Mouse (Mus musculus) liver, embryonic 15.5 days (tissue): ENCODE results near the gene Srsf10. TPM values are rescaled to one million over a fixed set of nuclear protein-coding genes. Genes with fewer than 3 reads are reported as not detected.

Experiments used
- ATAC-seq: fragments of 200-750 bp; cut with Nextera tagmentation; 2 replicates; pipeline ENCODE4 v1.8.0; 2017; ENCODE audit warnings: moderate number of reproducible peaks, mild to moderate bottlenecking, moderate library complexity; ENCODE audit not compliant: insufficient read depth
- H3K27ac ChIP-seq: fragments of 300-500 bp; sonication (generic); replicated peaks from 2 replicates; pipeline ENCODE4 v1.5.1; 2015; ENCODE audit warnings: mild to moderate bottlenecking, inconsistent platforms
- H3K27me3 ChIP-seq: fragments of 300-500 bp; sonication (generic); 2 replicates; pipeline ENCODE4 v1.6.1; 2015; ENCODE audit warnings: mild to moderate bottlenecking, inconsistent platforms
- H3K36me3 ChIP-seq: fragments of 300-500 bp; sonication (generic); replicated peaks from 2 replicates; pipeline ENCODE4 v1.6.1; 2015; ENCODE audit warnings: moderate library complexity, mild to moderate bottlenecking, inconsistent platforms
- H3K4me1 ChIP-seq: fragments of 300-500 bp; sonication (generic); replicated peaks from 2 replicates; pipeline ENCODE4 v1.6.1; 2015; ENCODE audit warnings: inconsistent platforms
- H3K4me2 ChIP-seq: fragments of 300-500 bp; sonication (generic); 2 replicates; pipeline ENCODE4 v1.6.1; 2015; ENCODE audit warnings: moderate library complexity, mild to moderate bottlenecking, inconsistent platforms
- H3K4me3 ChIP-seq: fragments of 300-500 bp; sonication (generic); replicated peaks from 2 replicates; pipeline ENCODE4 v1.5.1; 2015; ENCODE audit warnings: mild to moderate bottlenecking, inconsistent platforms
- H3K9ac ChIP-seq: fragments of 300-500 bp; sonication (generic); 2 replicates; pipeline ENCODE4 v1.6.1; 2015; ENCODE audit warnings: moderate library complexity, mild to moderate bottlenecking, inconsistent platforms
- H3K9me3 ChIP-seq: fragments of 300-500 bp; sonication (generic); replicated peaks from 2 replicates; pipeline ENCODE4 v1.6.1; 2016; ENCODE audit warnings: inconsistent platforms
- WGBS: fragments of 180-500 bp; shearing (Covaris S2); methylation state at CpG from one replicate; pipeline ENCODE4 v1.1.7; 2015; ENCODE audit warnings: mixed read lengths; ENCODE audit not compliant: insufficient replicate concordance; 5-methylcytosine and 5-hydroxymethylcytosine counted together
- polyA plus RNA-seq: library from polyadenylated mRNA; unstranded; fragments of >200 nt; fragmentation: Nextera tagmentation; extraction: Ambion mirVana; gene quantifications from 2 replicates; pipeline ENCODE4 v1.2.1, GENCODE M21; 2015

The Srsf10 gene
- polyA plus RNA-seq, 1 experiment from 2014 or later, result 90.0 TPM

DNA sequence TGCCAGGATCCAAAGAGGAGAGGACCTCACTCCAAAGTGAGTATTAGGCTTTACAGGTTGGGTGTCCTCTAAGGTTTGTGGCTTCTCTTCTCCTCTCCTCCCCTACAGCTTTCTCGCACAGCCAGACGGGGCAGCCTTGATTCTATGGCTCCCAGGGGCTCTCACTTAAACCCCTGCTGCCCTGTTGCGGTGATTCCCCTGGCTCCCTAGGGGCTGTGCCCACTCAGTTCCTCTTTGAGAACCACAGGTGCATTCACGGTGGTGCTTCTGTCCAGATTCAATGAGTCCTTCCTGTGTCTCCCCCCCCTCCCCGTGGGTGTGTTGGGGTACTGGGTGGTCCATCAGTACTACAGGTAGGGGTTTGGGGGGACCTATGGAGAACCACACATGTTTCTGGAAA lies 44.5 kb downstream of the Srsf10 start:
- H3K4me3 ChIP-seq, result no peak overlapping the region
- no peaks in the 10 kb centered on the region for H3K36me3 ChIP-seq
- ATAC-seq, result no peak
- H3K9me3 ChIP-seq, result no peaks in the 10 kb centered on the region
- H3K4me2 ChIP-seq, result no peak overlapping the region
- H3K9ac ChIP-seq, result no peak overlapping the region
- peaks cover 49% of the 10 kb centered on the region for H3K4me1 ChIP-seq
- H3K27me3 ChIP-seq, result no peaks in the 10 kb centered on the region
- 69% methylated on average over 5 of the region's 5 CpGs for WGBS
- no peak overlapping the region for H3K27ac ChIP-seq

DNA sequence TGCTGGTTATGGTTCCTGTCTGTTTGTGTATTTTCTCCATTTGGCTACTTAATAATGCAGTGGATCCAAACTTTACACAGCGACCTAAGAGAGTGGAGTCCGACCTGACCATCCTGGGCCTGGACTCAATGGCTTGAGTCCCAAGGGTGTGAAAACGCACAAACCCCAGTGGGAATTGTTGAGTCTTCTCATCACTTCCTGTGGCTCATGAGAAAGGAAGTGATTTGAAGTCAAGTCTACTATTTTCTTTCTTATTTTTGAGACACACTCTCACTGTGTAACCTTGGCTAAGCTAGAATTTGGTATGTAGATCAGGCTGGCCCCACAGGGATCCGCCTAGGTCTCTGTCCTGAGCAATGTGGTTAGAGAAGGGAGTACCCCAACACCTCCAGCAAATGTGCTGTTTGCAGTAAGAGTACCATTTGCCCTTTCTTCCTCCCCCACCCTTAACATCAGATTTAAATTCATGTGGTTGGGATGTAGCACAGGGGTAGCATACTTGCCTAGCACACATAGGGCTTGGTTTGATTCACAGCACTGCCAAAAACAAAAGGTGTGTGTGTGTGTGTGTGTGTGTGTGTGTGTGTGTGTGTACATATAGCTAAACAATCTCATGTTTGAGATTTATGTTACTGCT lies 47.2 kb downstream of the Srsf10 start:
- H3K36me3 ChIP-seq, result no peaks in the 10 kb centered on the region
- no peaks in the 10 kb centered on the region for H3K9me3 ChIP-seq
- H3K27ac ChIP-seq, result no peak overlapping the region
- 78% methylated on average over 4 of the region's 4 CpGs for WGBS
- H3K9ac ChIP-seq, result no peak overlapping the region
- H3K4me1 ChIP-seq, result peaks cover 33% of the 10 kb centered on the region
- ATAC-seq, result no peak
- H3K4me3 ChIP-seq, result no peak overlapping the region
- H3K27me3 ChIP-seq, result no peaks in the 10 kb centered on the region
- no peak overlapping the region for H3K4me2 ChIP-seq

DNA sequence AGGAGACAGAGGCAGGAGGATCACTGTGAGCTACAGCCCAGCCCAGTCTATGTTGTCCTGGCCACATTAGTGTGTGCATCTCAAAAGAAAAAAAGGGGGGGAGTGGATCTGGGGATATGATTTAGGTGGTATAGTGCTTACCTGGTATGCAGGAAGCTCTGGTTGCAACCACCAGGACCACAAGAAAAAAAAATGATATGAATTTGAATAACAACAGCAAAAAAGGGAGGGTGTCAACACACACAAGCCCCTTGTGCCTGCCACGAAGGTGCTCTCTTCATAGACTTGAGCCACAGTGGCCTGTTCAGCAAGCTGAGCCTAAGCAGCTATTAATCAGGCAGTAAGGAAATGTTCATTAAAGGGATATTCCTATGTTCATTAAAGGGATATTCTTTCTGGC lies 49.3 kb downstream of the Srsf10 start:
- Histone ChIP-seq H3K9me3 (no peaks in the 10 kb centered on the region), H3K4me2 (no peak overlapping the region), H3K27me3 (no peaks in the 10 kb centered on the region), H3K36me3 (no peaks in the 10 kb centered on the region), H3K4me3 (no peak overlapping the region), H3K4me1 (peaks cover 20% of the 10 kb centered on the region), H3K9ac (no peak overlapping the region), H3K27ac (no peak overlapping the region)
- WGBS, result 44% methylated on average over 1 of the region's 1 CpGs
- ATAC-seq, result no peak

DNA sequence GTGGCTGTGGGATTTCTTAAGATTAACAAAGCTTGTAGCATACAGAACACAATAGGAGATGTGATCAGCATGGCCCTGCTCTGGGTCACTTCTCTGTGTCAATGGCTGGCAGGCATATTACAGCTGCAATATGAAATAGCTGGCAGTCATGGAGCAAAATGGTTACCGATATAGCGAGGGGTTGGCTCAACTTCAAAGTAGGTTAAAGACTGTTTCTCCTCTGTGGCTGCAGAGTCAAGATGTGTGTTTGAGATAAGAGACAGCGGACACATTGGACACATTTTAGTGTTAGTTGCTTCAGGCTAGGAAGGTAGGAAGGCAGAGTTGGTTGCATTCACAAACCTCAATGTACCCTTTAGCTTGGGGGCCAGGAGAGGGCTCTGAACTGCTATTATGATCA lies 51.1 kb downstream of the Srsf10 start:
- ATAC-seq, result peak; percentile 37; the same call in 1 of the 2 replicates

DNA sequence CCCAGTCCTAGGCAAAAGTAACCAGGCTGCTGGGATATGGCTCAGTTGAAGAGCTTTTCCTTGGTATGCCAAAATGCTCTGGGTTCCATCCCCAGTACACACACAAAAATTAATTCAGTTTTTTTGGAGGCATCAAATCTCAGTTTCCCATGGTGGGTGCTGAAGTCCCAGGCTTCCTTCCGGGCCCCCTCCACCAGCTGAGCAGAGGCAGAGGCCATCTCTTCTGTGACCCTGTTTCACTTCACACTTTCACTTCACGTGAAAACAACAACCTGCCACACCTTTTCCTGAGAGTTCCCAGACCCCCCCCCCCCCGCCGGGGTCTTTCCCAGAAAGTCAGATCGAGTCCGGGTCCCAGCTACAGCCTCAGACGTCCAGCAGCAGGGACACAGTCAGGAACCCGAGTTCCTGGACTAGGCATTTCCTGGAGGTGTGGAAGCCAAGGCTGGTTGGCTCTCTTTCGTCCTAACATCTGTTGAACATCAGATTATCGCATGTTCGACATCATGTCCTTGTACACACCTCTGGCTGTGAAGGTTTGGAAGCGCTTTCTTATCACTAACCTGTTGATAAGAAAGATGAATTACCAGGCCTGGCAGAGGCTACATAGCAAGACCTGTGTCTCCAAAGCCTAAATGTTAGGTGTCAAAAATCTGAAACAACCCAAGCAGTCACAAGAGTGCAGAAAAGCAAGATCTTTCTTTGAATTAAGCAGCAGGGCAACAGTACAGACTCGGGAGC lies 53.9 kb downstream of the Srsf10 start:
- WGBS, result 35% methylated on average over 13 of the region's 13 CpGs
- no peak overlapping the region for H3K27ac ChIP-seq
- H3K9me3 ChIP-seq, result no peaks in the 10 kb centered on the region
- no peak overlapping the region for H3K4me3 ChIP-seq
- peaks cover 43% of the 10 kb centered on the region for H3K4me1 ChIP-seq
- no peak overlapping the region for H3K4me2 ChIP-seq
- H3K9ac ChIP-seq, result no peak overlapping the region
- ATAC-seq, result no peak
- H3K36me3 ChIP-seq, result no peaks in the 10 kb centered on the region
- H3K27me3 ChIP-seq, result no peaks in the 10 kb centered on the region

More for the DNA sequence above, 51.1 kb downstream of the Srsf10 start:
- H3K27ac ChIP-seq, result peak overlapping the region; percentile 45
- peak overlapping the region; percentile 28; the same call in 1 of the 2 replicates for H3K4me2 ChIP-seq
- H3K4me3 ChIP-seq, result no peak overlapping the region
- H3K9ac ChIP-seq, result no peak overlapping the region
- no peaks in the 10 kb centered on the region for H3K27me3 ChIP-seq
- WGBS, result 11% methylated on average over 3 of the region's 3 CpGs
- peaks cover 25% of the 10 kb centered on the region for H3K4me1 ChIP-seq
- H3K9me3 ChIP-seq, result no peaks in the 10 kb centered on the region
- H3K36me3 ChIP-seq, result no peaks in the 10 kb centered on the region

DNA sequence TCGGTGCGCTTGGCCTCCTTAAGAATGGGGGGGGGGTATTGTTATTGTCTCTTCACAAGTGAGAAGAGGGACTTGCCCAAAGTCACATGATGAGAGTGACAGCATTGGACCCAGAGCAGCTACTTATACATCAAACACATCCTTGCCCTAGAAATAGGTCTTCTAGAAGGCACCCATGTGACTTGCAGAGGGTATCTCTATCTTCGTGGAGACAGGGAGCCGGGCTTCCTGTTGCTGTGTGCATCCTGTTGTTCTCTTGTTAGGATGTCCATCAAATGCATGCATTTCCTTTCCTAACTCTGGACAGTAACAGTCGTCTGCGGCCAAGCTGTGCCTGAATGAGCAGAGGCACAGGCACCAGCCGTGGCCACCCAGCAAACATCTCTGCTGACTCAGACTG lies 56.0 kb downstream of the Srsf10 start:
- no peak overlapping the region for H3K9ac ChIP-seq
- no peaks in the 10 kb centered on the region for H3K27me3 ChIP-seq
- peaks cover 36% of the 10 kb centered on the region for H3K4me1 ChIP-seq
- no peak for ATAC-seq
- H3K36me3 ChIP-seq, result no peaks in the 10 kb centered on the region
- H3K4me2 ChIP-seq, result no peak overlapping the region
- H3K9me3 ChIP-seq, result no peaks in the 10 kb centered on the region
- no peak overlapping the region for H3K27ac ChIP-seq
- H3K4me3 ChIP-seq, result no peak overlapping the region
- WGBS, result 25% methylated on average over 7 of the region's 7 CpGs

DNA sequence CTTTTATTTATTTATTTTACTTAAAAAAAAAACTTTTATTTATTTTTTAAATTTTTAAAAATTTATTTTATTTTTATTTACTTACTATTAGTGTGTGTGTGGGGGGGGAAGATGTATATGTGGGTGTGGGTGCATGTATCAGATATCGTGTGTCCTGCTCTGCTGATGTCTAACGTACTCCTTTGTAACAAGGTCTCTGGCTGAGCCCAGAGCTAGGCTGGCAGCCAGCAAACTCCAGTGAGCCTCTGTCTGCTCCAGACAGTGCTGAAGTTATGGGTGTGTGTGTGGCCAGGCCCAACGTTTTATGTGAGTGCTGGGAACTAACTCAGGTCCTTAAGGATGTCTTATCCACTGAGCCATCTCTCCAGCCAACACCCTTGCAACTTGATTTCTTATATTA lies 56.6 kb downstream of the Srsf10 start:
- H3K9me3 ChIP-seq, result no peaks in the 10 kb centered on the region
- H3K27me3 ChIP-seq, result no peaks in the 10 kb centered on the region
- WGBS, result 12% methylated on average over 3 of the region's 3 CpGs
- ATAC-seq, result no peak
- H3K4me2 ChIP-seq, result no peak overlapping the region
- H3K27ac ChIP-seq, result 0 out of 2 replicates have a peak overlapping the region, but pooled peaks have one; percentile 33
- H3K9ac ChIP-seq, result no peak overlapping the region
- 0 out of 2 replicates have a peak, but pooled peaks cover under 1% of the 10 kb centered on the region for H3K36me3 ChIP-seq
- H3K4me3 ChIP-seq, result no peak overlapping the region
- H3K4me1 ChIP-seq, result peaks cover 32% of the 10 kb centered on the region

DNA sequence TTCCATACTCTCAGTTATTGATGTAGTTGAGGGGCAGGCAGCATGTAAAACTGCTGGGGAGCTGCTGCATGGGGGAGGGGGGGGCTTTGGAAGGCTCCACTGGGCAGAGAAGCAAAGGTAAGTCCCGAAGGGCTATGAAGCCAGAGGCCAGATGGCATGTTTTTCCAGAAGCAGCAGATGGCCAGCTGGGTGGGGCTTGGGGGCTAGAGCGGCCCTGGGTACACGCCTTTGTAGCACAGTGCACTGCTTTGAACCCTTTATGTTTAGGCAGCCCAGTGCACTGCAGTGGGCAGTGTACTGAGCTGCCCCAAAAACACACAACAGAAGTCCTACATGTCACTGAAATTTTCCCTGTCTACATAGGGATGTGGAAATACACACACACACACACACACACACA lies 57.3 kb downstream of the Srsf10 start:
- peak overlapping the region; percentile 33; the same call in 1 of the 2 replicates for H3K27ac ChIP-seq
- peaks cover 33% of the 10 kb centered on the region for H3K4me1 ChIP-seq
- H3K27me3 ChIP-seq, result no peaks in the 10 kb centered on the region
- peak overlapping the region; percentile 4; the same call in 1 of the 2 replicates for H3K4me2 ChIP-seq
- H3K4me3 ChIP-seq, result no peak overlapping the region
- H3K36me3 ChIP-seq, result 0 out of 2 replicates have a peak, but pooled peaks cover 2% of the 10 kb centered on the region
- no peaks in the 10 kb centered on the region for H3K9me3 ChIP-seq
- H3K9ac ChIP-seq, result no peak overlapping the region
- WGBS, result 20% methylated on average over 3 of the region's 3 CpGs
- peak; percentile 44; the same call in 1 of the 2 replicates for ATAC-seq

DNA sequence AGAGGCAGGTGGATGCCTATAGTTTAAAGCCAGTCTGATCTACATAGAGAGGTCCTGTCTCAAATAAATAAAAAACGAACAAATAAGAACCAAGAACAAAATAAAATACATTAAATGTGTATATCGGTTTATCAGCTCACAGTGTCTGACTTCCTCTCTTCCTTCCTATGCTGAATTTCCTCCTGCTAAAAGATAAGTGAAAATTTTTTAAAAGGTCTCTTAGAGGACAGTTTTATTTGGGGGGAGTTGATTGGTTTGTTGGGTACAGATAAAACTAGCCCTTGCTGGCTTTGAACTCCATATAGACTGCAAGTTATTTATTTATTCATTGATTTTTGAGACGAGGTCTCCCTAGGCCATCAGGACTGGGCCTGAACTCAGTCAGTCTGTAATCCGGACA lies 57.9 kb downstream of the Srsf10 start:
- H3K9ac ChIP-seq, result no peak overlapping the region
- 24% methylated on average over 4 of the region's 4 CpGs for WGBS
- ATAC-seq, result no peak
- H3K4me3 ChIP-seq, result no peak overlapping the region
- peak overlapping the region; percentile 33; the same call in 1 of the 2 replicates for H3K27ac ChIP-seq
- 0 out of 2 replicates have a peak, but pooled peaks cover 2% of the 10 kb centered on the region for H3K36me3 ChIP-seq
- peak overlapping the region; percentile 10; the same call in 1 of the 2 replicates for H3K4me2 ChIP-seq
- H3K27me3 ChIP-seq, result no peaks in the 10 kb centered on the region
- H3K9me3 ChIP-seq, result no peaks in the 10 kb centered on the region
- peaks cover 36% of the 10 kb centered on the region for H3K4me1 ChIP-seq

DNA sequence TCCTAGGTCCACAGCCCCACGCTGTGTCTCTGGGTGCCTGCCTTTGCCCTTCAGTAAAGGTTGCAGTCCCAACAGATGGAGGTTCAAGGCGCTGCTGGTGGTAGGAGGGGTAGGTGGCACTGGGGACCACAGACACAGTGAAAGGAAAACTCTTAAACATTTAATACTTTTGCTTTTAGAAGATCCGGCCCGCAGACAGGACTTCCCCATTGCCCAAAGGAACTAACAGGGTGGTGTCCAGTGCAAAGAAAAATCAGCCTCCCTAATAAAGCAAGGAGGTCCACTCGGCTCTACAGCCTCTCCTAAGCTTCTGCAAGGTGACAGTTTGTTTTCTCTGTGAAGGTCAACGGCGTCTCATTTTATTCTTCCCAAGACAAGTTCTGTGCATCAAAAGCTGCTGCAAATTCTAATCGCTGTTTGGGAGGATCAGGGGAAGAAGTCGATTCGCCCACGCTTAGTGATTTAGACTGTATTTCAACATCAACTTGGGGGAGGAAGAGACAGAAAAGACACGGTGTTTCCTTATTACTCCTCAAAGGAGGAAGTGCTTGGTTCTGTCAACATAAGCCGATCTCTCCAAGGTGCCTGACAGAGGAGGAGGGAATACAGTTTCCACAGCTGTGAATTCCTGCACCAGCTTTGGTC lies 63.2 kb downstream of the Srsf10 start:
- Histone ChIP-seq H3K4me3 (no peak overlapping the region), H3K4me1 (peaks cover 37% of the 10 kb centered on the region), H3K9me3 (no peaks in the 10 kb centered on the region), H3K4me2 (peak overlapping the region; percentile 30; the same call in 1 of the 2 replicates), H3K27ac (peak overlapping the region; percentile 55), H3K36me3 (0 out of 2 replicates have a peak, but pooled peaks cover 15% of the 10 kb centered on the region), H3K9ac (no peak overlapping the region), H3K27me3 (no peaks in the 10 kb centered on the region)
- no peak for ATAC-seq
- 46% methylated on average over 13 of the region's 13 CpGs for WGBS

DNA sequence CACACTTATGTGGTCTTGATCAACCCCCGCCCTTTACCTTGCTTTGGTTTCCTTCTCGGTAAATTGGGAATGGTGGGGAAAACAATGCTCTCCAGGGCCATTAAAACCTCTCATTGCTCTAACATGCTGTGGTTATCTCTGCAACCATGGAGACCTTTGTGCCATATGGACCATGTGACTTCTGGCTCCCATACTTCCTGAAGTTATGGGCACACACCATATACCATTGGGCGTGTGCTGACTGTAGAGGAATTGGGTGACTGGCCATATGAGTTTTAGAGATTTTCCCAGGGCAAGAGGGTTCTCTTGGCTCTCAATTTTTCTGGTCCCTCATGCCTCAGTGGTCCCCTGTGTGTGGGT lies 63.7 kb downstream of the Srsf10 start:
- H3K9me3 ChIP-seq, result no peaks in the 10 kb centered on the region
- ATAC-seq, result no peak
- no peak overlapping the region; the same call in 1 of the 2 replicates for H3K4me2 ChIP-seq
- H3K27me3 ChIP-seq, result no peaks in the 10 kb centered on the region
- peaks cover 35% of the 10 kb centered on the region for H3K4me1 ChIP-seq
- H3K9ac ChIP-seq, result no peak overlapping the region
- peak overlapping the region; percentile 55 for H3K27ac ChIP-seq
- H3K36me3 ChIP-seq, result 0 out of 2 replicates have a peak, but pooled peaks cover 15% of the 10 kb centered on the region
- H3K4me3 ChIP-seq, result no peak overlapping the region
- WGBS, result 63% methylated on average over 3 of the region's 3 CpGs
